Mouse (Mus musculus) limb, embryonic 15.5 days (tissue): Measurements from ENCODE around the gene Dhx40. TPM values are rescaled to one million over a fixed set of nuclear protein-coding genes. Genes with fewer than 3 reads are reported as not detected.
"Not testable (repeated sequence)": the region's sequence is repeated elsewhere in the genome, so short reads cannot be mapped to it uniquely, and the experiment has no call there.

ENCODE experiments used
- ATAC-seq: fragments of 200-750 bp; cut with Nextera tagmentation; 2 replicates; pipeline ENCODE4 v1.8.0; 2017; ENCODE audit warnings: low read depth, moderate TSS enrichment; ENCODE audit not compliant: insufficient number of reproducible peaks, low FRiP score, low TSS enrichment
- H3K27ac ChIP-seq: fragments of 300-500 bp; sonication (generic); 2 replicates; pipeline ENCODE4 v1.5.1; 2015; ENCODE audit warnings: moderate library complexity, mild to moderate bottlenecking, inconsistent platforms
- H3K27me3 ChIP-seq: fragments of 300-500 bp; sonication (generic); 2 replicates; pipeline ENCODE4 v1.6.1; 2015; ENCODE audit warnings: inconsistent platforms
- H3K36me3 ChIP-seq: fragments of 300-500 bp; sonication (generic); 2 replicates; pipeline ENCODE4 v1.6.1; 2015; ENCODE audit warnings: inconsistent platforms
- H3K4me1 ChIP-seq: fragments of 300-500 bp; sonication (generic); 2 replicates; pipeline ENCODE4 v1.6.1; 2015; ENCODE audit warnings: inconsistent platforms
- H3K4me2 ChIP-seq: fragments of 300-500 bp; sonication (generic); 2 replicates; pipeline ENCODE4 v1.6.1; 2015; ENCODE audit warnings: mild to moderate bottlenecking, inconsistent platforms
- H3K4me3 ChIP-seq: fragments of 300-500 bp; sonication (generic); 2 replicates; pipeline ENCODE4 v1.5.1; 2015; ENCODE audit warnings: mild to moderate bottlenecking, inconsistent platforms
- H3K9ac ChIP-seq: fragments of 300-500 bp; sonication (generic); 2 replicates; pipeline ENCODE4 v1.6.1; 2015; ENCODE audit warnings: inconsistent platforms
- H3K9me3 ChIP-seq: fragments of 300-500 bp; sonication (generic); 2 replicates; pipeline ENCODE4 v1.6.1; 2016; ENCODE audit warnings: inconsistent platforms
- WGBS: fragments of 180-500 bp; shearing (Covaris S2); methylation state at CpG from one replicate; pipeline ENCODE4 v1.1.7; 2015; 5-methylcytosine and 5-hydroxymethylcytosine counted together
- polyA plus RNA-seq: library from polyadenylated mRNA; unstranded; fragments of >200 nt; fragmentation: Nextera tagmentation; extraction: Ambion mirVana; gene quantifications from 2 replicates; pipeline ENCODE4 v1.2.1, GENCODE M21; 2015

The Dhx40 gene
- polyA plus RNA-seq, 1 experiment from 2014 or later, result 21.4 TPM

DNA sequence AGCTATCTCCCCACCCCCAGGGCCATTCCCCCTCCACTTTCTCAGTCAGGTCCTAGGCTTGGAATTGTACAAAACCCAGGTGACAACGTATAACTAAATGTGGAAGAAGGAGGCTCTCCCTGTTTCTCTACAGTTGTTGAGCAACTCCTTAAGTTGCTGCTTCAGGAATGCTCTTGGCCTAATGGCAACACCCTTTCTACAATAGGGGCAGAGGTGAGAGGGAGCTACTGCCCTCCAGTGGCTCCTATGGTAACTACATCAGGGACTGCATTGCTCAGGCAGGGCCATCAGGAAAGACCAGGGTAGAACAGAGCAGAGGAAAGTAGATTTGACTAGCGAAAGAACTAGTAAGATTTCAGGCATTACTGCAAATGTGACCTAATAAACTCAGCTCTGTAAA, 28.8 kb upstream of the Dhx40 start:
- H3K9ac ChIP-seq, result no peak overlapping the region
- WGBS, result 43% methylated on average over 2 of the region's 2 CpGs
- no peak for ATAC-seq
- H3K4me1 ChIP-seq, result no peaks in the 10 kb centered on the region
- H3K27me3 ChIP-seq, result no peaks in the 10 kb centered on the region
- no peak overlapping the region for H3K27ac ChIP-seq
- H3K36me3 ChIP-seq, result no peaks in the 10 kb centered on the region
- no peaks in the 10 kb centered on the region for H3K9me3 ChIP-seq
- no peak overlapping the region for H3K4me3 ChIP-seq
- no peak overlapping the region for H3K4me2 ChIP-seq

DNA sequence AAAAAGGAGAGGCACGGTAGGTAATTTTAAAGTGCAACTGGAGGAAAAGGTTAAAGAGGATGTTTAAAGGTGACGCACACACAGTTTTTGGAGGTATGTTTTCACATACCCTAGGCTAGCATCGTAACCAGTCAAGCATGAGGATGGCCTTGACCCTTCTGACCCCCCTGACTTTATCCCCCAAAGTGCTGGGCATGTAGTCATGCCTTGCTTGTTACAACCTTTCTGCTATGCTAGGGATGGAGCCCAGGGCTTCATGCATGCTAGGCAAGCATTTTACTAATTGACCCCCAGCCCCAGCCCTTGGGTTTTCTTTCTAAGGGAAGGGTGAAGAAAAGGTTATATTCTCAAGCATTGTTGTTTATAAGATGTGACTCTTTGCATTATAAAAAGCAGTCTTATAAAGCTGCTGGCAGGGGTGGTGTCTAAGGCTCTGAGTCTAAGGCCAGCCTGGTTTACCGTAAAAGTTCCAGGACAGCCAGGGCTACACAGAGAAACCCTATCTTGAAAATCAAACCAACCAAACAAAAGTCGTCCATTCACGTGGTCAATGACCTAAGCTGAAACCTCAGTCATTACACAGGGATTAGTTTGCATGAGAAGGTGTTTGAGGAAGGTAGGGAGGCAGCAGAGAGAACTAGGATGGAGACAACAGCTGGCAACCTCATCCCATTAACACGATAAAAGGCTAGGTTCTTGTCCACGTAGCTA, 27.2 kb upstream of the Dhx40 start:
- Histone ChIP-seq H3K4me2 (no peak overlapping the region), H3K27ac (no peak overlapping the region), H3K9ac (no peak overlapping the region), H3K27me3 (no peaks in the 10 kb centered on the region), H3K4me3 (no peak overlapping the region), H3K36me3 (no peaks in the 10 kb centered on the region), H3K9me3 (no peaks in the 10 kb centered on the region), H3K4me1 (no peaks in the 10 kb centered on the region)
- WGBS, result 66% methylated on average over 8 of the region's 8 CpGs
- ATAC-seq, result no peak

DNA sequence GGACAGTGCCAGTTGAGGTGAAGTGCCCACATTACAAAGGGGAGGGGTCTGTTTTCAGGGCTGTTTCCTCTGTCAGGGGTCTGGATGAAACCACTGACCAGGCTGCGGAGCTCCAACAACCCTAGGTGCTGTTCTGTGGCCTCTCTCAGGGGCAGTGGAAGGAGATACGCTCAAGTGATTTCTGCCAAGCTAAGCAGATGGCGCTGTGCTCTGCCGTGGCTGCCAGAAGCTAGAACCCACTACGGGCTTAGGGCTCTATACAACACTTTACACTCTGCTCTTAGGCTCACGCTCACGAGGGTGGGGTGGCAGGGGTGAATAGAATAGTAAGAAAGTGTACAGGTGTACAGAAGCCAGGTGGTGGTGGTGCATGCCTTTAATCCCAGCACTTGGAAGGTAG, 26.5 kb upstream of the Dhx40 start:
- Histone ChIP-seq H3K9me3 (no peaks in the 10 kb centered on the region), H3K4me1 (no peaks in the 10 kb centered on the region), H3K4me3 (no peak overlapping the region), H3K9ac (no peak overlapping the region), H3K4me2 (no peak overlapping the region), H3K36me3 (no peaks in the 10 kb centered on the region), H3K27me3 (no peaks in the 10 kb centered on the region), H3K27ac (no peak overlapping the region)
- ATAC-seq, result no peak
- 78% methylated on average over 7 of the region's 7 CpGs for WGBS

DNA sequence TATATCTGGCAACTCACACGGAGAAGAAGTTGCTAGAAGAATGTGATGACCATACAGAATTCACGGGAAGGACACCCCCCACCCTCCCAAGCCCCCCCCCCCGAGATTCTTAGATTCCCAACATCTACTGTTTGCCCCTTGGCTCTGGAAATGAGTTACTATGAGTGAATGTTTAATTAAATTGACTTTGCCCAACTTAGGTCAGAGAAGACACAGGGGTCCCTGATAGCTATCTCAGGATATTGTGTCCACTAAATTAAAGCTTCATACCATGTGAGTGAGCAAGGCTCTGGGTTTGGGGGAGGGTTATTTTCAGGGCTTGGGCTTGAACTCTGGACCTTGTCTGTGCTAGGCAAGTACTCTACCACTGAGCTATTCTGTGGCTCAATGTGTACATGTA, 25.6 kb upstream of the Dhx40 start:
- H3K36me3 ChIP-seq, result no peaks in the 10 kb centered on the region
- H3K4me2 ChIP-seq, result no peak overlapping the region
- 65% methylated on average over 3 of the region's 3 CpGs for WGBS
- no peak overlapping the region for H3K4me3 ChIP-seq
- H3K27ac ChIP-seq, result no peak overlapping the region
- no peaks in the 10 kb centered on the region for H3K4me1 ChIP-seq
- H3K9ac ChIP-seq, result no peak overlapping the region
- no peaks in the 10 kb centered on the region for H3K27me3 ChIP-seq
- ATAC-seq, result no peak
- no peaks in the 10 kb centered on the region for H3K9me3 ChIP-seq

DNA sequence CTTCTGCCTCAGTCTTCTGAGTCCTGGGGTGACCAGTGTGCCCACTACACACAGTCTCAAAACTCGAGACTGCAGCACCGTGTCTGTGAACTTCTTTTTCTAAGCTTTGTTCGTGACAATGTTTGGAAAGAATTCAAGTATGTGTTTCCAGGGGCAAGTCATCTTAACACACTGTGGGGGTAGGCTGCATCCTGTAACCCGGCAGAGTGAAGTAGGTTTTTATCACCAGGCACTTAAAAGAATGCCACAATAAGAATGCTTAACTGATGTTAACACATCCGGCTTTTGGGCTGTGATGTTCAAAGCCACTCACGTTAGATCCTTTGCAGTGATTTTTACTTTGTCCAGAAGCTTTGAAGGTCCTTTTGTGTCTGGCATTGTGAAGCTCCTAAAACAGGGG, 20.9 kb upstream of the Dhx40 start:
- Histone ChIP-seq H3K4me3 (no peak overlapping the region), H3K9me3 (no peaks in the 10 kb centered on the region)

DNA sequence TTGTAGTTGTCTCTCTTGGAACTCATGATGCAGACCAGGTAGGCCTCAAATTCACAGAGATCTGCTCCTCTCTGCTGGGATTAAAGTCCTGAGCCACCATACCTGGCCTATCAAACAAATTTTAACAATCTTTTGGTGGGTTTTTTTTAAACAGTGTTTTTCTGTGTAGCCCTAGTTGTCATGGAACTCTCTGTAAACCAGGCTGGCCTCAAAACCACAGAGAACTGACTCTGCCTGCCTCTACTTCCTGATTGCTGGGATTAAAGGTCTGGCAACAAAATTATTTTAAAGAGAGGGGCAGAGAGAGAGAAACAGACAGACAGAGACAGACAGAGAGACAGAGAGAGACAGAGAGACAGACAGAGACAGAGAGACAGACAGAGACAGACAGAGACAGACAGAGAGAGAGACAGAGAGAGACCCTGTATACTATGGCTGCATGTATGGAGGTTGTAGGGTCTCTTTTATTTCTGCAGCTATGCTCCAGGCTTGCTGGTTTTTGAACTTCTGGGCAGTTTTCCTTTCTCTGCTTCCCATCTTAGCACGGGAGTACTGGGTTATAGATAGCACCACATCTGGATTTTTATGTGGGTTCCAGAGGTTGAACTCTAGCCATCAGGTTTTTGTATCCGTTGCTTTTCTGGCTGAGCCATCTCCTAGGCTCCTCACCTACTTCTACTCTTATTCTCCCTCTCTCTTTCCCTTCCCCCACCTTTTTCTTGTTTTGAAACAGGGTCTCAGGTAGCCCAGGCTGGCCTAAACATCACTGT, 20.1 kb upstream of the Dhx40 start:
- ATAC-seq, result no peak
- Histone ChIP-seq H3K4me2 (no peak overlapping the region), H3K27ac (no peak overlapping the region), H3K36me3 (no peaks in the 10 kb centered on the region), H3K27me3 (no peaks in the 10 kb centered on the region), H3K9ac (no peak overlapping the region), H3K4me1 (no peaks in the 10 kb centered on the region), H3K9me3 (no peaks in the 10 kb centered on the region), H3K4me3 (no peak overlapping the region)
- WGBS, result 37% methylated on average over 2 of the region's 2 CpGs

More for the DNA sequence above, 20.9 kb upstream of the Dhx40 start:
- Histone ChIP-seq H3K36me3 (no peaks in the 10 kb centered on the region), H3K4me2 (no peak overlapping the region), H3K9ac (no peak overlapping the region), H3K27ac (no peak overlapping the region; the same call in 1 of the 2 replicates), H3K4me1 (no peaks in the 10 kb centered on the region), H3K27me3 (no peaks in the 10 kb centered on the region)
- 26% methylated on average over 6 of the region's 6 CpGs for WGBS
- ATAC-seq, result no peak

DNA sequence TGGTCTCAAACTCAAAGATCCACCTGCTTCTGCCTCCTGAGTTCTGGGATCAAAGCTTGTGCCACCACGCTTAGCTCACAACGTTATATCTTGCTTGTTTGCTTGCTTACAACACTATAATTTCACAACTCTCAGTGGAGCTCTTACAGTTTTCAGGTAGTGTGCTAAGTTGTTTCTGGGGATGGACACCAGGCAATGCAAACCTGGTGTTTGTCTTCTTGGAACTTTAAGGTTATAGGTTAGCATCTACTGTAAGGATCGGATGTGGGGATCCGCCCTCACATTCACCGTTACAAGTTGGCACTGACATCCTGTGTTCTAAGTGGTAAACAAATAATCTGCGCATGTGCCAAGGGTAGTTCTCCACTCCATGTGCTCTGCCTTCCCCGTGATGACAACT, 16.9 kb upstream of the Dhx40 start:
- H3K9me3 ChIP-seq, result no peaks in the 10 kb centered on the region
- no peaks in the 10 kb centered on the region for H3K4me1 ChIP-seq
- ATAC-seq, result no peak
- no peak overlapping the region for H3K27ac ChIP-seq
- no peak overlapping the region for H3K4me3 ChIP-seq
- 90% methylated on average over 7 of the region's 7 CpGs for WGBS
- no peaks in the 10 kb centered on the region for H3K36me3 ChIP-seq
- no peaks in the 10 kb centered on the region for H3K27me3 ChIP-seq
- no peak overlapping the region for H3K9ac ChIP-seq
- no peak overlapping the region for H3K4me2 ChIP-seq

DNA sequence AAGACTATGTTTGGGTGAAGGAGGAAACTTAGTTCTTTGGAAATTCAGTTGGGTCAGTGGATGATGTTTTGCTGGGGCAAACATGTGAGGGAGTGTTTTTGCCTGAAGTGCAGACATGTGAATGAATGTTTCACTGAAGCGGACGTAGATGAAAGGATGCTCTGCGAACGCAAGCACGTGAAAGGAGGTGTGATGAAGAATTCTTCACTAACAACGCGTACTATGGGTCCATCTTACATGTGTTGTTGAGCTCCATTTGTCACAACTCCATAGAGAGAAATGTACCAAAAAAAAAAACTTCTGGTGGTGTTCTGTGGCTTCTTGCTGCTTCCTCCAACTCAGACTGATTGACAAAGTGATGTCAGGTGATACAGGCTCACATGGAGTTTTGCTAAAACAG, 15.0 kb upstream of the Dhx40 start:
- Histone ChIP-seq H3K27me3 (no peaks in the 10 kb centered on the region), H3K4me2 (no peak overlapping the region), H3K27ac (no peak overlapping the region), H3K9me3 (no peaks in the 10 kb centered on the region), H3K9ac (no peak overlapping the region), H3K4me3 (no peak overlapping the region), H3K36me3 (no peaks in the 10 kb centered on the region), H3K4me1 (no peaks in the 10 kb centered on the region)
- WGBS, result 85% methylated on average over 7 of the region's 7 CpGs
- no peak for ATAC-seq

DNA sequence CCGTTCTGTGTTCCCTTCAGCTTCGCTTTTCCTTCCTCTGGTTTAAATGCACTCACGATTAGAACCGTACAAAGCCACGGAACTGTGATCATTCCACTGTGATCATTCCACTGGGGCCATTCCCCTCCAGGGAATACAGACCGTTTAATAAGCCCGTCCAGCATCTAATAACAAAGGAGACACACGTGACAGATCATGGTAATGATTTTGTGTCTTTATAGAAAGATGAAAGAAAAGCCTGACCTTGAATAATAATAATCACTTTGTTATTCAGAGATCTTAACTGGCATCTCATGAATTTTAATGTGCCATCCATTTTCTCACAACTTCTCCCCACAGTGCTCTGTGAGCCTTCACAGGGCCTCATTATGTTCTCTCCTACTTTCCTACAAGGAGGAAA, 12.0 kb upstream of the Dhx40 start:
- no peak overlapping the region for H3K9ac ChIP-seq
- no peak overlapping the region for H3K4me3 ChIP-seq
- 63% methylated on average over 8 of the region's 8 CpGs for WGBS
- H3K4me1 ChIP-seq, result no peaks in the 10 kb centered on the region
- H3K36me3 ChIP-seq, result no peaks in the 10 kb centered on the region
- H3K9me3 ChIP-seq, result no peaks in the 10 kb centered on the region
- H3K27me3 ChIP-seq, result no peaks in the 10 kb centered on the region
- no peak for ATAC-seq
- H3K27ac ChIP-seq, result no peak overlapping the region
- no peak overlapping the region for H3K4me2 ChIP-seq

DNA sequence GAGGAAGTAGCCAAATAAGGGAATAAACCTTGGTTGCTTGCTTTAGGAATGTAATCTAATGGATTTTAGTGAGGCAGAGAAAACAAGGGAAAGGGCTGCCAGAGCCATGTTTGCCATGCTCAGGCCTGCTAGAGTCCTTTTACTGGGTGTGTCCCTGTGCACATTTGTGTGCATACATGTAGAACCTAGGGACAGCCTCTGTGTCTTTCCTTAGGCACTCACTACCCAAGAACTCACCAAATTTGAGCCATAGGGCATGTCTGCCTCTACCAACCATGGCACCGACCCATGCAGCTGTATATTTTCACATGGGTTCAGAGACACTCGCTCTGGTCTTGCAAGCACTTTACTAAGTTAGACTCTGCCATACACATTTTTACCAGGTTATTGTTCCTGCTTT, 11.4 kb upstream of the Dhx40 start:
- Histone ChIP-seq H3K4me3 (no peak overlapping the region), H3K4me1 (no peaks in the 10 kb centered on the region), H3K4me2 (no peak overlapping the region), H3K36me3 (no peaks in the 10 kb centered on the region), H3K27me3 (no peaks in the 10 kb centered on the region), H3K9ac (no peak overlapping the region), H3K27ac (no peak overlapping the region), H3K9me3 (no peaks in the 10 kb centered on the region)
- no peak for ATAC-seq
- 90% methylated on average over 2 of the region's 2 CpGs for WGBS

DNA sequence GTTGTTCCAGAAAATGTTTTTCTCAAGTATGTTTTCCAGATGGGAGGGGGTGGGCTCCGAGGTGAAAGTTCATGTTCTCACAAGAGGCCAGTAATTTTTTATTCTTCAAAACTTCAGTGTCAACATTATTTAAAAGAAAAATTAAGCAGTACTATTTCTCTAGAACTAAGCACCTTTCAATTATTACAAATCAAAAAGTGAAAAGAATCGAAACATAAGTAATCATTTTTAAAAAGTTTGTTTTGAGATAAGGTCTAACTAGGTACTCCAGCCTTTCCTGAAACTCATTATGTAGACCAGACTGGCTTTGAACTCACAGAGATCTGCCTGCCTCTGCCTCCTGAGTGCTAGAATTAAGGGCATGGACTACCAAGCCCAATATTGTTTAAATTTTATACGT, 8.7 kb upstream of the Dhx40 start:
- H3K9me3 ChIP-seq, ATAC-seq, H3K4me3 ChIP-seq, H3K36me3 ChIP-seq, H3K4me2 ChIP-seq, H3K4me1 ChIP-seq, H3K9ac ChIP-seq, H3K27ac ChIP-seq, H3K27me3 ChIP-seq: not testable (repeated sequence)
- 80% methylated on average over 3 of the region's 3 CpGs for WGBS

DNA sequence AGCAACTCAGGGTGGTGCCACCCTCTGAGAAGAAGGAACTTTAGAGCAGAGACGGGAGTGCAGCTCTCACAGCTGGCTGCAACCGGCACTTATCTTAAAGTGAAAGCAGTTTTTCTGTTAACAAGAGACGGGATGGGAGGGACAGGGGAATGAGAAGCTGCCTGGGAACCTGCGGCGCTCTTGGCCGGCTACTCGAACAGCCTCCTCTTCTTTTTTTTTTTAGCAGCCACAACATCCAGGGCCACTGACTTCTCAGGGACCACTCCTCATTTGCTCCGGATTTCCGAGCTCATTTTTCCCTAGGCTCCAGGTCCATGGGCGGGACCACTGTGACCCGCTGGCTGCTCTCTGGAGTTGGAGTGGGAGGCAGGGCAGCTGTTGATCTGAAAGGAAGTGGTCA, 6.9 kb upstream of the Dhx40 start:
- H3K4me3 ChIP-seq, H3K27me3 ChIP-seq, H3K4me2 ChIP-seq, H3K27ac ChIP-seq, H3K36me3 ChIP-seq, H3K9me3 ChIP-seq, ATAC-seq, H3K4me1 ChIP-seq, H3K9ac ChIP-seq: not testable (repeated sequence)
- WGBS, result 0% methylated on average over 4 of the region's 11 CpGs
